Mouse (Mus musculus) midbrain, embryonic 15.5 days (tissue): ENCODE measurements around the gene Ntn1. TPM values are rescaled to one million over a fixed set of nuclear protein-coding genes. Genes with fewer than 3 reads are reported as not detected.

Source experiments
- ATAC-seq: fragments of 200-750 bp; cut with Nextera tagmentation; replicated peaks from 2 replicates; pipeline ENCODE4 v1.8.0; 2017; ENCODE audit warnings: moderate TSS enrichment
- H3K27ac ChIP-seq: fragments of 300-500 bp; sonication (generic); 2 replicates; pipeline ENCODE4 v1.5.1; 2015; ENCODE audit warnings: mild to moderate bottlenecking, inconsistent platforms
- H3K27me3 ChIP-seq: fragments of 300-500 bp; sonication (generic); replicated peaks from 2 replicates; pipeline ENCODE4 v1.6.1; 2015; ENCODE audit warnings: inconsistent platforms
- H3K36me3 ChIP-seq: fragments of 300-500 bp; sonication (generic); replicated peaks from 2 replicates; pipeline ENCODE4 v1.6.1; 2015; ENCODE audit warnings: inconsistent platforms
- H3K4me1 ChIP-seq: fragments of 300-500 bp; sonication (generic); 2 replicates; pipeline ENCODE4 v1.6.1; 2015; ENCODE audit warnings: inconsistent platforms
- H3K4me2 ChIP-seq: fragments of 300-500 bp; sonication (generic); 2 replicates; pipeline ENCODE4 v1.6.1; 2015; ENCODE audit warnings: inconsistent platforms, mild to moderate bottlenecking, moderate library complexity
- H3K4me3 ChIP-seq: fragments of 300-500 bp; sonication (generic); 2 replicates; pipeline ENCODE4 v1.5.1; 2015; ENCODE audit warnings: mild to moderate bottlenecking, inconsistent platforms
- H3K9ac ChIP-seq: fragments of 300-500 bp; sonication (generic); 2 replicates; pipeline ENCODE4 v1.6.1; 2015; ENCODE audit warnings: mild to moderate bottlenecking, inconsistent platforms
- H3K9me3 ChIP-seq: fragments of 300-500 bp; sonication (generic); 2 replicates; pipeline ENCODE4 v1.6.1; 2016; ENCODE audit warnings: inconsistent platforms
- WGBS: fragments of 180-500 bp; shearing (Covaris S2); methylation state at CpG from one replicate; pipeline ENCODE4 v1.1.7; 2015; ENCODE audit warnings: mixed read lengths; 5-methylcytosine and 5-hydroxymethylcytosine counted together
- polyA plus RNA-seq: library from polyadenylated mRNA; unstranded; fragments of >200 nt; fragmentation: Nextera tagmentation; extraction: Ambion mirVana; gene quantifications from 2 replicates; pipeline ENCODE4 v1.2.1, GENCODE M21; 2015

The Ntn1 gene
- polyA plus RNA-seq, 1 experiment from 2014 or later: 23.2 TPM

GRCm38 (mm10) chr11:68239756-68240155 is 160.9 kb downstream of the Ntn1 start:
- peaks cover 12% of the 10 kb centered on the region for H3K4me1 ChIP-seq
- no peak overlapping the region for H3K27ac ChIP-seq
- H3K36me3 ChIP-seq: no peaks in the 10 kb centered on the region
- no peak overlapping the region for H3K4me3 ChIP-seq
- ATAC-seq: no peak
- 8% methylated on average over 5 of the region's 5 CpGs for WGBS
- H3K9me3 ChIP-seq: no peaks in the 10 kb centered on the region
- peaks cover 33% of the 10 kb centered on the region for H3K27me3 ChIP-seq
- H3K4me2 ChIP-seq: no peak overlapping the region
- H3K9ac ChIP-seq: no peak overlapping the region

- no peak overlapping the region for H3K9ac ChIP-seq
- no peak for ATAC-seq
- H3K27ac ChIP-seq: no peak overlapping the region
- H3K4me2 ChIP-seq: no peak overlapping the region
- H3K9me3 ChIP-seq: no peaks in the 10 kb centered on the region
- no peak overlapping the region for H3K4me3 ChIP-seq
- WGBS: 69% methylated on average over 9 of the region's 9 CpGs
- H3K36me3 ChIP-seq: no peaks in the 10 kb centered on the region
- H3K27me3 ChIP-seq: peaks cover 29% of the 10 kb centered on the region
- H3K4me1 ChIP-seq: 0 out of 2 replicates have a peak, but pooled peaks cover 4% of the 10 kb centered on the region
Measured at GRCm38 (mm10) chr11:68233469-68233965, 167.1 kb downstream of the Ntn1 start.

- Histone ChIP-seq H3K4me2 (no peak overlapping the region), H3K9me3 (no peaks in the 10 kb centered on the region), H3K4me3 (no peak overlapping the region), H3K27me3 (peaks cover 14% of the 10 kb centered on the region; the same call in 1 of the 2 replicates), H3K9ac (no peak overlapping the region), H3K27ac (no peak overlapping the region), H3K4me1 (peaks cover 4% of the 10 kb centered on the region; the same call in 1 of the 2 replicates), H3K36me3 (no peaks in the 10 kb centered on the region)
- 94% methylated on average over 5 of the region's 5 CpGs for WGBS
- no peak for ATAC-seq
Measured at GRCm38 (mm10) chr11:68231558-68231957, 169.1 kb downstream of the Ntn1 start.

- ATAC-seq: no peak
- Histone ChIP-seq H3K36me3 (no peaks in the 10 kb centered on the region), H3K9ac (no peak overlapping the region), H3K9me3 (no peaks in the 10 kb centered on the region), H3K4me2 (no peak overlapping the region), H3K27me3 (peaks cover 12% of the 10 kb centered on the region; the same call in 1 of the 2 replicates), H3K4me3 (no peak overlapping the region), H3K27ac (no peak overlapping the region), H3K4me1 (peaks cover 4% of the 10 kb centered on the region; the same call in 1 of the 2 replicates)
- WGBS: 60% methylated on average over 18 of the region's 18 CpGs
Measured at GRCm38 (mm10) chr11:68228941-68229665, 171.5 kb downstream of the Ntn1 start.

- H3K36me3 ChIP-seq: no peaks in the 10 kb centered on the region
- H3K4me3 ChIP-seq: no peak overlapping the region
- H3K27me3 ChIP-seq: peaks cover 4% of the 10 kb centered on the region; the same call in 1 of the 2 replicates
- no peak overlapping the region for H3K4me2 ChIP-seq
- ATAC-seq: no peak
- no peak overlapping the region for H3K9ac ChIP-seq
- no peaks in the 10 kb centered on the region for H3K9me3 ChIP-seq
- peaks cover 4% of the 10 kb centered on the region; the same call in 1 of the 2 replicates for H3K4me1 ChIP-seq
- 90% methylated on average over 6 of the region's 6 CpGs for WGBS
- H3K27ac ChIP-seq: no peak overlapping the region
Measured at GRCm38 (mm10) chr11:68227837-68228236, 172.8 kb downstream of the Ntn1 start.

GRCm38 (mm10) chr11:68226654-68227057 is 174.0 kb downstream of the Ntn1 start:
- Histone ChIP-seq H3K9me3 (no peaks in the 10 kb centered on the region), H3K4me3 (no peak overlapping the region), H3K27me3 (peaks cover 4% of the 10 kb centered on the region; the same call in 1 of the 2 replicates), H3K27ac (no peak overlapping the region), H3K4me2 (no peak overlapping the region), H3K4me1 (peaks cover 4% of the 10 kb centered on the region; the same call in 1 of the 2 replicates), H3K9ac (no peak overlapping the region), H3K36me3 (no peaks in the 10 kb centered on the region)
- no peak for ATAC-seq
- WGBS: 19% methylated on average over 5 of the region's 5 CpGs

- Histone ChIP-seq H3K9me3 (no peaks in the 10 kb centered on the region), H3K9ac (no peak overlapping the region), H3K27me3 (no peaks in the 10 kb centered on the region), H3K4me1 (no peaks in the 10 kb centered on the region; the same call in 1 of the 2 replicates), H3K27ac (no peak overlapping the region), H3K4me3 (no peak overlapping the region), H3K4me2 (no peak overlapping the region), H3K36me3 (no peaks in the 10 kb centered on the region)
- ATAC-seq: no peak
- WGBS: 79% methylated on average over 13 of the region's 13 CpGs
Measured at GRCm38 (mm10) chr11:68223143-68223542, 177.5 kb downstream of the Ntn1 start.

- Histone ChIP-seq H3K9me3 (no peaks in the 10 kb centered on the region), H3K27me3 (no peaks in the 10 kb centered on the region), H3K9ac (no peak overlapping the region), H3K4me1 (no peaks in the 10 kb centered on the region; the same call in 1 of the 2 replicates), H3K36me3 (no peaks in the 10 kb centered on the region), H3K4me3 (no peak overlapping the region), H3K4me2 (no peak overlapping the region), H3K27ac (no peak overlapping the region)
- WGBS: 92% methylated on average over 7 of the region's 7 CpGs
- no peak for ATAC-seq
Measured at GRCm38 (mm10) chr11:68222209-68222608, 178.4 kb downstream of the Ntn1 start.

- Histone ChIP-seq H3K4me2 (no peak overlapping the region), H3K4me3 (no peak overlapping the region), H3K27ac (no peak overlapping the region), H3K9me3 (no peaks in the 10 kb centered on the region), H3K27me3 (no peaks in the 10 kb centered on the region), H3K9ac (no peak overlapping the region), H3K4me1 (peaks cover 8% of the 10 kb centered on the region), H3K36me3 (no peaks in the 10 kb centered on the region)
- 89% methylated on average over 4 of the region's 4 CpGs for WGBS
- no peak for ATAC-seq
Measured at GRCm38 (mm10) chr11:68220733-68221132, 179.9 kb downstream of the Ntn1 start.

- WGBS: 39% methylated on average over 11 of the region's 11 CpGs
- no peak overlapping the region for H3K4me3 ChIP-seq
- H3K9ac ChIP-seq: no peak overlapping the region
- no peak overlapping the region for H3K4me2 ChIP-seq
- no peaks in the 10 kb centered on the region for H3K27me3 ChIP-seq
- H3K27ac ChIP-seq: peak overlapping the region; percentile 77
- H3K4me1 ChIP-seq: peaks cover 28% of the 10 kb centered on the region
- no peaks in the 10 kb centered on the region for H3K9me3 ChIP-seq
- H3K36me3 ChIP-seq: no peaks in the 10 kb centered on the region
- ATAC-seq: peak; percentile 51; the same call in 1 of the 2 replicates
Measured at GRCm38 (mm10) chr11:68216041-68216440, 184.6 kb downstream of the Ntn1 start.

GRCm38 (mm10) chr11:68215206-68215912 is 185.3 kb downstream of the Ntn1 start:
- ATAC-seq: peak; percentile 69
- peaks cover 28% of the 10 kb centered on the region for H3K4me1 ChIP-seq
- H3K9me3 ChIP-seq: no peaks in the 10 kb centered on the region
- H3K27ac ChIP-seq: peak overlapping the region; percentile 77
- H3K36me3 ChIP-seq: no peaks in the 10 kb centered on the region
- WGBS: 12% methylated on average over 6 of the region's 6 CpGs
- H3K27me3 ChIP-seq: no peaks in the 10 kb centered on the region
- H3K4me2 ChIP-seq: peak overlapping the region; percentile 14; the same call in 1 of the 2 replicates
- no peak overlapping the region for H3K9ac ChIP-seq
- no peak overlapping the region for H3K4me3 ChIP-seq

- no peak overlapping the region for H3K9ac ChIP-seq
- no peaks in the 10 kb centered on the region for H3K27me3 ChIP-seq
- peak overlapping the region; percentile 77 for H3K27ac ChIP-seq
- peak; percentile 38 for ATAC-seq
- no peaks in the 10 kb centered on the region for H3K9me3 ChIP-seq
- H3K4me1 ChIP-seq: peaks cover 28% of the 10 kb centered on the region
- H3K36me3 ChIP-seq: no peaks in the 10 kb centered on the region
- no peak overlapping the region for H3K4me3 ChIP-seq
- H3K4me2 ChIP-seq: peak overlapping the region; percentile 14; the same call in 1 of the 2 replicates
- 45% methylated on average over 9 of the region's 9 CpGs for WGBS
Measured at GRCm38 (mm10) chr11:68214496-68215205, 186.0 kb downstream of the Ntn1 start.
